Mouse (Mus musculus) layer of hippocampus, postnatal 10 days (tissue): Measurements from ENCODE around the gene Bicra. TPM values are rescaled to one million over a fixed set of nuclear protein-coding genes. Genes with fewer than 3 reads are reported as not detected.
A peak's percentile ranks its signal among the peaks of the same experiment; 100 is the strongest.

Source experiments
- DNase-seq, 2 experiments: peaks; one replicate each; pipeline ENCODE4 v3.0.0; 2021; ENCODE audit warnings: low spot score in 2 of 2
- total RNA-seq, 2 experiments: library from RNA; stranded (reverse); gene quantifications; 2 replicates each; pipeline ENCODE4 v1.2.3; 2021

The Bicra gene
- total RNA-seq, 2 experiments from 2014 or later, result 19.3 to 21.1 TPM

DNA sequence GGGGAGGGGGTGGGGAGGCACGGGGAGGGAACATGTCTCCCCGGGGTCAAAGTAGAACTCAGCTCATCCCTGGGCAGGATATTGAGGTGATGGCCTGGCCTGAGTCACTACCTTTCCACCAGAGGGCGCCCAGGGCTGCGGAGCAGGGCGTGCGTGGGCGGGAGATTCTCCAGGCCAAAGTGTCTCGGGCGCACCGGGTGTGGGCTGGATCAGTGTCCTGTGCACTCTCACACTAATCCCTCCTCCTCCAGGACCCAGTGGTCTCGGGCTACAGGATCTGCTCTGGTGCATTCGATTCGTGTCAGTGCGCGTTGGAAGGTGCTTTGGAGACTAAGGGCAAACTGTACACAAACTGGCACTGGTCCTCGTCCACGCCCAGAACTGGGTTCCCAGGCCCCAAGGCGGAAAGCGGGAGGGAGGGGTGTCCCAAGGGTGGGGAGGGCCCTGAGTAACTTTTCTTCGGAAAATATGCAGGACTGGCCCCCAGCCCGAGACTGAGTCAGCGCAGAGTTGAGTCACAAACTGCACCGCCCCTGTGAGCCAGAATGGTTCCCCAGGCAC lies 99.3 kb downstream of the Bicra start:
- DNase-seq, result peak; percentile 70 to 78

DNA sequence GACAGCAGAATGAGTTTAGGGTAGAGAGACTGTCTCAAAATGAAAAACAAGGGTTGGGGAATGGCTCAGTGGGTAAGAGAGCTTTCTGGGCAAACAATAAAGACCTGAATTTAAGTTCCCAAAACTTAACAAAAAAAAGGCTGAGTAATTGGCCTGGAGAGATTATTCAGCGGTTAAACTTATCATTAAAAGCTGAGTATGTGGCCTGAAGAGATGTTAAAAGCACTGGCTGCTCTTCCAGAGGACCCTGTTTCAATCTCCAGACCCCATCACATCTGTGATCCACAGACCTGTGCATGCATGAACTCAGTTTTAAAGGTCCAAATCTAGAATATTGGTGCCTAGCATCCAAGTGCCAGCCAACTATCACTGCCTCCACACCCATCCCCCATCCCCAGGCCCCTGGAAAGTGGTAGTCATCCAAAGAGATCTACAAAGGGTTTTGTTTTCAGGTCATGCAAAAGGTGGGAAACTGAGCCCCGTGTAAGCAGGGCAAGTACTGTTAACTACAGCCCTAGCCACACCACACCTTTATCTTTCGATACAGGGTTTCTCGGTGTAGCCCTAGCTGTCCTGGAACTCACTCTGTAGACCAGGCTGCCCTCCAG lies 100.0 kb downstream of the Bicra start:
- no peak for DNase-seq

DNA sequence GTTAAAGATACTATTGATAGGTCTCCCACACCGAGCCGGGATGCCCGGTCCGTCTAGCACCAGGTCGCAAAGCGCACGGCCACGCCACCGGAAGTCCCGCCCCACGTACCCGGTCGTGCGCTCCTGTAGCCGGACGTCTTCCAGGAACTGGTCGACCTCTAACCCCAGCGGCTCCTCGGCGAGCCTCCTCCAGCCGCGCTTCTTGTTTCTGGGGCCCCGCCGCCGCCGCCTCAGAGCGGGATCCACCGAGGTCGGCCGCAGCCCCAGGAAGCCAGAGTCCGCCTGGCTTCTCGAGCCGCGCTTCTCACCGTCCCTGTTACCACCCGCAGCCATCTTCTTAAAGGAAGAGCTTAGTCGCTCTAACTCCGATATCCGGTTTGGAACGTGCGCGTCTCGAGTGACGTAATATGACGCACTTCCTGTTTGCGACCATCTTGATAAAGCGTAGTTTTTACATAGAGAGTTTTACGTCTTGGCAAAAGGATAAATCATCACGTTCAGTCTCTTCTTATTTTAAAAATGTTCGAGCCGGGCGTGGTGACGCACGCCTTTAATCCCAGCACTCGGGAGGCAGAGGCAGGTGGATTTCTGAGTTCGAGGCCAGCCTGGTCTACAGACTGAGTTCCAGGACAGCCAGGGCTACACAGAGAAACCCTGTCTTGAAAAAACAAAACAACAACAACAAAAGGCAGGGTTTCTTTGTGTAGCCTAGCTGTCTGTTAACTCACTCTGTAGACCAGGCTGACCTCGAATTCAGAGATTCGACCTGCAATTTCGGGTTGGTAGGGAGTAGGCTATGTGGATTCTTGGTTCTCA lies 101.8 kb downstream of the Bicra start, which contains the start of gene Nop53:
TSS of gene Nop53 (minus strand) at position 354 of the 816 bp plus-strand sequence.
- DNase-seq, result peak; percentile 89 to 92

DNA sequence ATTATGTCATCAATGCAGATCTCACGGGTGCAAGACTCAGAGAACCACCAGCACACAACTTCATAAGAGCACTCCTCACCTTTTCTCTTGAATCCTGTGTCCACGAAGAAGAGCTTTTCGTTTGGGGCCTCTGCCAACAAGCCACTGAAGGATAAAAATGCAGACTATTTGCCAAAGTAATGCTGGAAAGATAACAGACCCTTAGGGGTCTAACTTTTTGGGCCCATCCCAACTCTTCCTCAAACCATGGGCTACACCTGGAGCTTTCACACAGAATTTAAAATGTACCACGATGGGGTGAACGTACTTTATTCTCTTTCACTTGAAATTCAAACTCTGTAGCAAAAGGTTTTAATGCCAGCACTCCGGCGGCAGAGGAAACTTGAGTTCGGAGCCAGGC lies 102.5 kb downstream of the Bicra start:
- DNase-seq, result no peak

DNA sequence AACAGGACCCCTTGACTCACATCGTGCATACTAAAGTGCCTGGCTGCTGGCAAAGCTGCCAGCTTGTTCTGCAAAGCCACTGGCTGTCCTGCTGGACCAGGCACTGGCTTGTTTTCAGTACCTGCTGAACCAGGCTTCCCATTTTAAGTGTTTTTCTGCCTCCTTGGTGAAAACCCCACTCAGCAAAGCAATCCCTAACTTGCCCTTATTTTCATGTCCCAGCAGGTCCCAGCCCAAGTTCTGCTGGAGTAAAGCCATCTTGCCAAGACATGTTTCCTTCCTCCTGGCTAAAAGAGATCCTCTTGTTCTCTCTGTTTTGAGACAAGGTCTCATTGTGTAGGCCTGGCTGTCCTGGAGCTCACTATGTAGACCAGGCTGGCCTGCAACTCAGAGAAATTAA lies 103.4 kb downstream of the Bicra start:
- no peak for DNase-seq

DNA sequence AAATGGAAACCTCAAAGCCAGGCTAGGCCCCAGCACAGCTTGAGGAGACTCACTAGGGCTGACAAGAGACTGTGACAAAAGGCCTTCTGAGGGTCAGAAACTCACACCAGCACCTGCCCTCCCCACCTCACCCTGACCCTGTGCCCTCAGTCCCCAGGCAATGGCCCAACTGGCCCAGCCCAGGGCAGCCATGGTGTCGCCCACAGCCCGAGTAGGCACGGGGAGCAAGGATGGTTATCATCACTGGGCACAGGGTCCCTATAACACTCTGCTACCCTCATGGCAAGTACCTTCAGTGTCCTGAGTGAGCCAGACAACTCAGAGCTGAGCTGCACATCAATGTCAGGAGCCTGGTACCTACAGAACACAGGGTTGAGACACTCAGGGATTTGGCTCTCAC lies 109.1 kb downstream of the Bicra start:
- DNase-seq, result no peak

DNA sequence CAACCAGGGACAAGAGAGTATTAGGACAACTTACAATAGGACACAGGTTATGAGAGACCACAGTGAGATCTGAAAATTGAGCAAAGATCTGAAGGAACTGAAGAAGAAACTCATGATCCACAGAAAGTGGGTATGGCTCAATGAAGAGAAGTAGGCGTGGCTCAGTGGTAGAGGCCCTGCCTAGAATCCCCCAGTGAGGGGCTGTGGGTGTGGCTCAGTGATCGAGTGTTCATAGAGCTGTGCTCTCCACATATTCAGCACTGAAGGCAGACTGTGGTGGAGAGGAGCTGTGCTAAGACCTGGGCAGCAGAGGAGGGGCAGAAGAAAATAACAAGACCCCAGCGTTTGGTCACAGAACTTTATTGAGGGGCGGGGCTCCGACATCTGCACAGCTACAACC lies 110.2 kb downstream of the Bicra start:
- no peak for DNase-seq

DNA sequence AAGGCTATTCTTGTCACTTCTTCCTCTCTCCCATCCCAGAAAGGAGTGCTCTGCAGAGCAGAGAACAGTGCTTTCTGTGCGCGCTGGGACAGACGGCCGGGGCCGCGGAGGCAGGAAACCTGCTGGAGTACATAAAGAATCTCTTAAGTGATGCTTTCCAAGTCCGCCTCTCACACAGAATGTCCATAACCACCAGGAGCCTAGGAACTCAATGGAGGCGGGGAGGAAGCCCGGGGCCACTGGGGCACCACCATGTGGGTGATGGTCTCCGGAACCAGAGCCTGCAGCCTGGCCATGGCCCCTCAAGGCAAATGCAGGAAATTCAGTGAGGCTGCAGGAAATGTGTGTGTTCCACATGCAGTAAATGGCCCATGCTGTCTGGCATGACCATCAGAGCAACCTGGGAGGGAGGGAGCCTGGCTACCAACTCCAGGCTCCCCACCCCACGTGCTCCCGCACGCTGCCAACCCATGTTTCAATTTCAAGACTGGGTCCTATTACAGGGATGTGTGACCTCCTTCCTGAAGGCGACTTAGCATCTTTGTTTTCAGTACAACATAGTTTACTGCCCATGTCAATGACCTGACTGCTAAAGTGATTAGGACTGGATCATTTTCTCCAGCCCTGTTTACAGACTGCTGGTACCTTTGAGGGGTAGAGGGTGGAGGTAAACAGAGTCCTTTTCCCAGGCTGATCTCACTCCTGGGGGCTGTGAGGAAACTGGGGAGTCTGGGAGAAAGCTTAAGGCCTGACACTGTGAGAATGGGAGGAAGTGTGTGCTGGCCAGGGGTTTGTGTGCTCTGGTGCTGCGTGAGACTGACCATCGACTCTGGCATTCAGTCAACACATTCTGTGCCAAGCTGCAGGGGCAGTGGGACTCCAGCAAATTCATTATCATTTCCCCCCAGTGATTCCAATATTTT lies 114.0 kb downstream of the Bicra start:
- DNase-seq, result no peak

DNA sequence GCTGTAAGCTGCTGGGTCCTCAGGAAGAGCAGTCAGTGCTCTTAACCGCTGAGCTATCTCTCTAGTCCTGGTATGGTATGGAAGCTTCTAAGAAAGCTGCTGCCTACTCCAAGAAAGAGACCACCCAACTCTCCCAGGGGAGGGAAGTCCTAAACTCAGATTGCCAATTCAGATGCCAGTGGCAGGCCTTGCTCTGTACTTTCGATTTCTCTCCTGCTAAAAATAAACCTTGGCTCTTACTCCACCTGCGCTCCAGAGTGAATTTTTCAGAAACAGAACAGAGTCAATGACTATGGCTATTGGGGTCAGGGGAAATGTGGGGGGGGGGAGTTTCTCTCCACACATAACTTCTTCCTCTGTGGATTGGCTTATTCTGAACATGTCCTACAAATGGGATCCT lies 116.1 kb downstream of the Bicra start:
- no peak for DNase-seq

DNA sequence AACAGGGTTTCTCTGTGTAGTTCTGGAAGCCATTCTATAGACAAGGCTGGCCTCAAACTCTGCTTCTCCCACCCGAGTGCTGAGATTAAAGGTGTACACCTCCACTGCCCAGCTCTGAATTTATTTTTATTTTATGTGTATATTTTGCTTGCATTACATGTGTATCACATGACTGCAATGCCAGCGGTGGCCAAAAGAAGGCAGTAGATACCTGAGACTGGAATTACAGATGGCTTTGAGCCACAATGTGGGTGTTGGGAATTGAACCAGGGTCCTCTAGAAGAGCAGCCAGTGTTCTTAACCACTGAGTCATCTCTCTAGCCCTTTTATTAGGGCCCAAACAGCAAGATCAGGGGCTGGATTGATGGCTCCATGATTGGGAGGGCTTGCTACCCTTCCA lies 117.2 kb downstream of the Bicra start:
- DNase-seq, result no peak

DNA sequence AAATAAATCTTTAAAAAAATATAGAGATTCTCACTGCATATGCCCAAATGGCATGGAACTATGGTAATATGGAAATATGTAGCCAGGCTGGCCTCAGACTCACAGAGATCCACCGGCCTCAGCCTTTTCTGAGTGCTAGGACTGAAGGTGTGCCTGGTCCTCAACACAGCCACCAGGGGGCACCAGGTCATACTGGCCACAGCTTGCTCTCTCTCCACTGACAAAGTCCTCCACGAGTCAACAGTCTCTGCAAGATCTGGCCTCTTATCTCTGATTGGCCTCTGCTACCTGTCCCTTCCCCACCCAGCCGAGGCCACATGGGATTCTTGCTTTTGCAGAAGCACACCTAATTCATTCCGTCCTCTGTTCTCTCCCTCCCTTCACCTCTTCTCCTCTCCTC lies 117.8 kb downstream of the Bicra start:
- no peak for DNase-seq

DNA sequence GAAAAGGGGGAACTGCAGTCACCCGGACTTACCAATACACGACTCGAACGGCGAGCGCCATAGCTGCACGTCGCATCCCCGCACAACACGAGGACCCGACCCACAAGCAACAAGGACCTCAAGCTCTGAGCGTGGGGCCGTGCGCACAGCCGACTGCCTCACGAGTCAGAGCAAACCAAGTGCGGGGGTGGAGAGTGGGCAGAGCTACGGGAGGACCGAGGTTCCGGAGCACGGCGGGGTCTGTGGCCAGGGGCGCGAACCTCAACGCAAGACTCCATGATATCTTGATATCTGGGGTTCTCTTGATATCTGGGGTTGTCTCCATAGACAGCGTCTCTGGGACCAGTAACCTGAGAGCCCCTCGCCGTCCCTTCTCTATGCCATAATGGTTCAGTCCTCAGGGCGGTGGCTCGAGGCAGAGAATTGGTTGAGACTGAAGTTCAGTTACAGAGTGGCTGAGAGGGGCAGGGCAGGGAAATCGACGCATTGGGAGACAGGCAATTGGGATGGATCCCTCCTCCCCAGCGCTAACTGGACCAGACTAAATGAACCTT lies 125.4 kb downstream of the Bicra start, which contains the start of gene Selenow:
TSS of gene Selenow (minus strand) at position 183 of the 554 bp plus-strand sequence.
- peak; percentile 95 for DNase-seq

DNA sequence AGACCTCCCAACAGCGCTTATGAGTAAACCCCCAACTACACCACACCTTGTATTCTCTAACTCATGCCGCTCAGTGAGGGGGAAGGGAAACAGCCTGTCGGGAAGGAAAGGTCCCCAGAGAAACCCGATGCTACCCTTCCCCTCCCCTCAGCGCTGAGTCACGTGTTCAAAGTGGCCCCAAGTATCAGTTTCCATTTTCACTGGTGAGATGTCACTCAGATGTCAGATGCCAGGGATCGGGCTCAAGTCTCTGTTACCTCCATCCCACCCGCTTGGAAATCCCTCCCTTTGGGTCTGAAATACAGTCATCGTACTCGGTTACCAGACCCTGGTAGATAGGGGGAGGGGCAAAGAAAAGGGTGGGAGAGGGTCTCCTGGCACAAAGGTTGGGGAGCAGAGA lies 125.9 kb downstream of the Bicra start:
- no peak for DNase-seq

Other genes starting within 250 kb of the Bicra start
- gene Obox6, start 208.2 kb downstream of the Bicra start, total RNA-seq, result not detected
- not detected for gene Crx, start 168.0 kb downstream of the Bicra start, total RNA-seq
- under 1 TPM in 1 of 2 experiments, not detected in 1; 0.23 TPM for gene Crxos, start 165.3 kb downstream of the Bicra start, total RNA-seq
- 1,000 to 10,000 TPM; 1,327 to 1,522 TPM for gene Selenow, start 125.5 kb downstream of the Bicra start, total RNA-seq
- gene Nop53, start 101.8 kb downstream of the Bicra start, total RNA-seq, result 100 to 1,000 TPM; 126 to 135 TPM
- 10 to 100 TPM in 1 of 2 experiments, 1 to 10 TPM in 1; 8.6 to 14.0 TPM for gene Ehd2, start 80.4 kb downstream of the Bicra start, total RNA-seq
- gene Zfp541, start 13.9 kb upstream of the Bicra start, total RNA-seq, result under 1 TPM; 0.40 to 0.43 TPM
- gene Napa, start 50.5 kb upstream of the Bicra start, total RNA-seq, result 100 to 1,000 TPM; 191 to 195 TPM
- gene Kptn, start 72.0 kb upstream of the Bicra start, total RNA-seq, result 10 to 100 TPM; 33.3 to 39.1 TPM
- gene Slc8a2, start 81.9 kb upstream of the Bicra start, total RNA-seq, result 100 to 1,000 TPM; 282 to 292 TPM
- gene Meis3, start 127.2 kb upstream of the Bicra start, total RNA-seq, result 10 to 100 TPM; 36.2 to 41.5 TPM
- gene Dhx34, start 174.1 kb upstream of the Bicra start, total RNA-seq, result 10 to 100 TPM; 10.8 to 11.3 TPM
- gene C5ar2, start 196.2 kb upstream of the Bicra start, total RNA-seq, result under 1 TPM; 0.33 to 0.37 TPM
- gene C5ar1, start 211.6 kb upstream of the Bicra start, total RNA-seq, result 1 to 10 TPM; 1.1 to 1.3 TPM
- 10 to 100 TPM; 35.4 to 35.8 TPM for gene Inafm1, start 225.7 kb upstream of the Bicra start, total RNA-seq
- 10 to 100 TPM; 81.4 to 98.8 TPM for gene Ccdc9, start 238.9 kb upstream of the Bicra start, total RNA-seq